19 mouse cellular contexts compared by ENCODE assay signal in the genomic region with DNA sequence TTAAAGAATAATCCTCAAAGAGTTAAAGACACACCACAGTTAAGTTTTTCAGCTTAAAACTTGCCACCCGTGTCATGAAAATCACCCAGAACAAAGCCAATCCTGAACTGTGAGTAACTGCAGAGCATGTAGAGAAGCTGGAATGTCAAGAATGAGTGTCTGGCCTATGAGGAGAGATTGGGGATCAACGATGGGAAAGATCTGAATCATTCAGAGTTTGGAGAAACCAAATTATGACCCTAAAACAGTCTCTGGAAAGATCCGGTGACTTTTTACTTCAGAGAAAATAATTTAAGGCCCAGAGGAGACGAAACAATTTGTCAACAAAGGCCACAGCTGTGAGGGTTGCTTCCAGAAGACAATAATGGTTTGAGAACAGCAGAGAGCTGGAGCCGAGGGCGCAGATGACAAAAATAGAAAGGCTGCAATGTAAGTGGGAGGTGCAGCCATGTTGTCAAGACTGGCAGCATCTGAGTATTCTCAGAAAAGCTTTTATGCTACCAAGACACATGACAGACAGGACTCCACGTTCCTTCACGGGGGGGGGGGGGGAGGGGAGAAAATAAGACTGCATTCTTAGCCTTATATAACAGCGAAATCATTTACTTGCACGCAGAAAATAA. TPM values are rescaled to one million over a fixed set of nuclear protein-coding genes. Genes with fewer than 3 reads are reported as not detected.
DNase-seq lines count a peak whose midpoint lies in the region; ATAC-seq and TF ChIP-seq lines count a peak whose summit lies in the region.
"Had no signal": no experiment of that assay in that cellular context is flagged by ENCODE, and none has a peak within 500 bp of the region (broad histone marks: within the 10 kb centered on the region; RNA-seq: fewer than 3 reads in every experiment).

No protein-coding gene starts in this region.

- peak; percentile 47 for DNase-seq in forebrain, postnatal 0 days
- no peak for DNase-seq in forebrain, embryonic 11.5 days (ENCODE audit: low spot score)
- DNase-seq in layer of hippocampus, adult 9-11 months: peak; percentile 37
- DNase-seq in layer of hippocampus, adult 8-10 months (ENCODE audit: low spot score in 2 of 2): no peak
- no peak for DNase-seq in spleen, adult 18-20 months
- no peak for DNase-seq in cerebellum, postnatal 4 days (ENCODE audit: low spot score in 2 of 2)
- DNase-seq: kidney, postnatal 36 days; thymus, postnatal 36 days had no signal

- no peak overlapping the region for H3K4me2 ChIP-seq in forebrain, postnatal 0 days (ENCODE audit: low read depth)
- no peak overlapping the region for H3K4me2 ChIP-seq in forebrain, embryonic 11.5 days (ENCODE audit: low read depth, low read length, severe bottlenecking)
- no peak overlapping the region for H3K4me2 ChIP-seq in limb, embryonic 15.5 days
- H3K4me2 ChIP-seq: embryonic facial prominence, embryonic 12.5 days; intestine, embryonic 15.5 days; liver, embryonic 12.5 days had no signal

- H3K4me3 ChIP-seq in forebrain, postnatal 0 days (ENCODE audit: low read depth, low read length): no peak overlapping the region
- no peak overlapping the region for H3K4me3 ChIP-seq in forebrain, embryonic 11.5 days (ENCODE audit: low read depth, low read length)
- no peak overlapping the region for H3K4me3 ChIP-seq in cortical plate, adult 2 months (ENCODE audit: insufficient read depth, low read length)
- H3K4me3 ChIP-seq in limb, embryonic 15.5 days: no peak overlapping the region
- H3K4me3 ChIP-seq: embryonic facial prominence, embryonic 12.5 days; intestine, embryonic 15.5 days; left cerebral cortex, adult 2 months; liver, embryonic 12.5 days had no signal

- no peak for TF ChIP-seq CTCF in forebrain, postnatal 0 days (IDR thresholded peaks at IDR 0.05; ENCODE audit: low read depth)
- no peak for TF ChIP-seq CTCF in cortical plate, adult 2 months (IDR thresholded peaks at IDR 0.05; ENCODE audit: extremely low read depth, insufficient read depth, low read length)

- TF ChIP-seq POLR2A in cortical plate, adult 2 months (IDR thresholded peaks at IDR 0.05; ENCODE audit: extremely low read depth, insufficient read depth, low read length): no peak

- H3K9ac ChIP-seq in forebrain, postnatal 0 days: no peak overlapping the region
- no peak overlapping the region for H3K9ac ChIP-seq in forebrain, embryonic 11.5 days (ENCODE audit: low read length)
- H3K9ac ChIP-seq in limb, embryonic 15.5 days: no peak overlapping the region
- H3K9ac ChIP-seq: embryonic facial prominence, embryonic 12.5 days; intestine, embryonic 15.5 days; liver, embryonic 12.5 days had no signal

- H3K27ac ChIP-seq in forebrain, postnatal 0 days (ENCODE audit: low read depth, low read length): peak overlapping the region; percentile 46
- H3K27ac ChIP-seq in forebrain, embryonic 11.5 days (ENCODE audit: low read depth, low read length): no peak overlapping the region
- H3K27ac ChIP-seq in cortical plate, adult 2 months (ENCODE audit: insufficient read depth, low read length): 0 out of 2 replicates have a peak overlapping the region, but pooled peaks have one; percentile 25
- H3K27ac ChIP-seq in limb, embryonic 15.5 days: peak overlapping the region; percentile 54; the same call in 1 of the 2 replicates
- H3K27ac ChIP-seq: embryonic facial prominence, embryonic 12.5 days; intestine, embryonic 15.5 days; left cerebral cortex, adult 2 months; liver, embryonic 12.5 days had no signal

- H3K9me3 ChIP-seq in forebrain, postnatal 0 days (ENCODE audit: low read length): no peaks in the 10 kb centered on the region
- no peaks in the 10 kb centered on the region for H3K9me3 ChIP-seq in forebrain, embryonic 11.5 days (ENCODE audit: control insufficient read depth, low read length)
- no peaks in the 10 kb centered on the region for H3K9me3 ChIP-seq in limb, embryonic 15.5 days
- H3K9me3 ChIP-seq: embryonic facial prominence, embryonic 12.5 days; G1E; intestine, embryonic 15.5 days; liver, embryonic 12.5 days had no signal

- peaks cover 11% of the 10 kb centered on the region; the same call in 1 of the 2 replicates for H3K4me1 ChIP-seq in forebrain, postnatal 0 days (ENCODE audit: insufficient read depth)
- no peaks in the 10 kb centered on the region; the same call in 1 of the 2 replicates for H3K4me1 ChIP-seq in forebrain, embryonic 11.5 days (replicated peaks; ENCODE audit: control insufficient read depth, insufficient read depth, low read length)
- H3K4me1 ChIP-seq in cortical plate, adult 2 months (ENCODE audit: control insufficient read depth, insufficient read depth, low read length): peaks cover 6% of the 10 kb centered on the region; the same call in 1 of the 2 replicates
- no peaks in the 10 kb centered on the region for H3K4me1 ChIP-seq in limb, embryonic 15.5 days
- H3K4me1 ChIP-seq: intestine, embryonic 15.5 days; liver, embryonic 12.5 days had no signal

- H3K36me3 ChIP-seq in forebrain, postnatal 0 days (ENCODE audit: insufficient read depth): no peaks in the 10 kb centered on the region
- H3K36me3 ChIP-seq in forebrain, embryonic 11.5 days (ENCODE audit: control insufficient read depth, insufficient read depth, low read length): no peaks in the 10 kb centered on the region
- no peaks in the 10 kb centered on the region for H3K36me3 ChIP-seq in limb, embryonic 15.5 days
- H3K36me3 ChIP-seq: embryonic facial prominence, embryonic 12.5 days; G1E; intestine, embryonic 15.5 days; liver, embryonic 12.5 days had no signal

- ATAC-seq in forebrain, postnatal 0 days: peak; percentile 71
- ATAC-seq in forebrain, embryonic 11.5 days (replicated peaks; ENCODE audit: low FRiP score): no peak
- no peak for ATAC-seq in limb, embryonic 15.5 days (ENCODE audit: insufficient number of reproducible peaks, low FRiP score, low TSS enrichment, low read depth)
- ATAC-seq: activated CD4-positive, CD25-positive, alpha-beta regulatory T cell, adult 4 months; intestine, embryonic 15.5 days; liver, embryonic 12.5 days; midbrain, embryonic 16.5 days had no signal

- 49% methylated on average over 10 of the region's 10 CpGs for WGBS in forebrain, postnatal 0 days
- WGBS in forebrain, embryonic 11.5 days: 69% methylated on average over 10 of the region's 10 CpGs
- WGBS in limb, embryonic 15.5 days: 45% methylated on average over 10 of the region's 10 CpGs

- no peaks in the 10 kb centered on the region for H3K27me3 ChIP-seq in forebrain, postnatal 0 days (ENCODE audit: insufficient read depth, low read length)
- H3K27me3 ChIP-seq in forebrain, embryonic 11.5 days (ENCODE audit: control insufficient read depth, insufficient read depth, low read length): no peaks in the 10 kb centered on the region
- no peaks in the 10 kb centered on the region for H3K27me3 ChIP-seq in limb, embryonic 15.5 days
- H3K27me3 ChIP-seq: embryonic facial prominence, embryonic 12.5 days; intestine, embryonic 15.5 days; liver, embryonic 12.5 days had no signal

RNA-seq across cellular contexts. Expression of a gene that starts 20.2 kb away (rescaled TPM):
- 1.8 TPM in 2 replicates for total RNA-seq in forebrain, postnatal 0 days (2014; rRNA removed)
- 2.0 and 2.1 TPM in 2 replicates for polyA plus RNA-seq in forebrain, postnatal 0 days (2015; fragmentation: Nextera tagmentation; extraction: Ambion mirVana)
- not detected in 2 replicates for polyA plus RNA-seq in forebrain, embryonic 11.5 days (2014; fragmentation: Nextera tagmentation; extraction: Ambion mirVana)
- 10 to 100 TPM; 36.3 to 42.8 (median 37.7) TPM for total RNA-seq in layer of hippocampus, adult 8-10 months (2022)
- polyA plus RNA-seq in cortical plate, adult 2 months (2012; rRNA removed): 39.5 and 44.8 TPM in 2 replicates
- polyA plus RNA-seq in limb, embryonic 15.5 days (2015; fragmentation: Nextera tagmentation; extraction: Ambion mirVana): 6.8 and 10.3 TPM in 2 replicates
- polyA plus RNA-seq: G1E; hindbrain, embryonic 11.5 days; neural tube, embryonic 14.5 days had no signal

RNA-seq across cellular contexts. Expression of a gene that starts 29.3 kb away (rescaled TPM):
- 5.7 and 11.0 TPM in 2 replicates for total RNA-seq in forebrain, postnatal 0 days (2014; rRNA removed)
- polyA plus RNA-seq in forebrain, postnatal 0 days (2015; fragmentation: Nextera tagmentation; extraction: Ambion mirVana): 4.7 and 5.0 TPM in 2 replicates
- 6.5 and 6.8 TPM in 2 replicates for polyA plus RNA-seq in forebrain, embryonic 11.5 days (2014; fragmentation: Nextera tagmentation; extraction: Ambion mirVana)
- total RNA-seq in layer of hippocampus, adult 8-10 months (2022): 1 to 10 TPM; 6.5 to 9.9 (median 8.2) TPM
- 20.8 and 22.6 TPM in 2 replicates for polyA plus RNA-seq in cortical plate, adult 2 months (2012; rRNA removed)
- polyA plus RNA-seq in limb, embryonic 15.5 days (2015; fragmentation: Nextera tagmentation; extraction: Ambion mirVana): 26.5 and 43.2 TPM in 2 replicates
- total RNA-seq: G1E had no signal
- polyA plus RNA-seq: G1E had no signal

RNA-seq across cellular contexts. Expression of a gene that starts 36.2 kb away (rescaled TPM):
- total RNA-seq in forebrain, postnatal 0 days (2014; rRNA removed): 1.5 and 3.6 TPM in 2 replicates
- 0.98 and 1.1 TPM in 2 replicates for polyA plus RNA-seq in forebrain, postnatal 0 days (2015; fragmentation: Nextera tagmentation; extraction: Ambion mirVana)
- polyA plus RNA-seq in forebrain, embryonic 11.5 days (2014; fragmentation: Nextera tagmentation; extraction: Ambion mirVana): 0.28 and 0.44 TPM in 2 replicates
- total RNA-seq in layer of hippocampus, adult 8-10 months (2022): 1 to 10 TPM in 2 of 4 experiments, under 1 TPM in 2; 0.70 to 2.4 (median 1.5) TPM
- 0.79 and 2.4 TPM in 2 replicates for polyA plus RNA-seq in cortical plate, adult 2 months (2012; rRNA removed)
- 8.6 and 11.1 TPM in 2 replicates for polyA plus RNA-seq in limb, embryonic 15.5 days (2015; fragmentation: Nextera tagmentation; extraction: Ambion mirVana)

RNA-seq across cellular contexts. Expression of a gene that starts 42.2 kb away (rescaled TPM):
- 0.69 and 1.8 TPM in 2 replicates for total RNA-seq in forebrain, postnatal 0 days (2014; rRNA removed)
- 1.6 and 2.1 TPM in 2 replicates for polyA plus RNA-seq in forebrain, postnatal 0 days (2015; fragmentation: Nextera tagmentation; extraction: Ambion mirVana)
- polyA plus RNA-seq in forebrain, embryonic 11.5 days (2014; fragmentation: Nextera tagmentation; extraction: Ambion mirVana): 0.93 and 2.3 TPM in 2 replicates
- total RNA-seq in layer of hippocampus, adult 8-10 months (2022): 1 to 10 TPM; 1.2 to 8.0 (median 5.2) TPM
- 1.6 and 2.4 TPM in 2 replicates for polyA plus RNA-seq in cortical plate, adult 2 months (2012; rRNA removed)
- 16.3 and 44.2 TPM in 2 replicates for polyA plus RNA-seq in limb, embryonic 15.5 days (2015; fragmentation: Nextera tagmentation; extraction: Ambion mirVana)

Comparison
In these comparisons a context has a peak if more than half of its experiments do, and no peak if none do; other contexts are left out.
1. DNase-seq: peak in forebrain, postnatal 0 days (single experiment) and layer of hippocampus, adult 9-11 months (single experiment); none in forebrain, embryonic 11.5 days (single experiment), layer of hippocampus, adult 8-10 months (0 of 2), spleen, adult 18-20 months (0 of 2) and cerebellum, postnatal 4 days (0 of 2).